Mouse (Mus musculus) liver, embryonic 11.5 days (tissue): ENCODE measurements around the gene Olfr73. TPM values are rescaled to one million over a fixed set of nuclear protein-coding genes. Genes with fewer than 3 reads are reported as not detected.
"Not testable (repeated sequence)": the region's sequence is repeated elsewhere in the genome, so short reads cannot be mapped to it uniquely, and the experiment has no call there.

ENCODE experiments used
- ATAC-seq: fragments of 200-750 bp; cut with Nextera tagmentation; replicated peaks from 2 replicates; pipeline ENCODE4 v1.8.0; 2017; ENCODE audit warnings: moderate number of reproducible peaks, mild to moderate bottlenecking, moderate TSS enrichment, moderate library complexity; ENCODE audit not compliant: low FRiP score
- DNase-seq: peaks from one replicate; pipeline ENCODE4 v3.0.0-alpha.2; 2017; ENCODE audit warnings: low spot score
- H3K27ac ChIP-seq: fragments of 300-500 bp; sonication (generic); 2 replicates; pipeline ENCODE4 v1.5.1; 2014; ENCODE audit warnings: mild to moderate bottlenecking, low read depth, low read length, control low read depth
- H3K27me3 ChIP-seq: fragments of 300-500 bp; sonication (generic); replicated peaks from 2 replicates; pipeline ENCODE4 v1.6.1; 2014; ENCODE audit warnings: low read length, mixed read lengths; ENCODE audit not compliant: control insufficient read depth, insufficient read depth
- H3K36me3 ChIP-seq: fragments of 300-500 bp; sonication (generic); 2 replicates; pipeline ENCODE4 v1.6.1; 2014; ENCODE audit warnings: mild to moderate bottlenecking, low read length, moderate library complexity, mixed read lengths; ENCODE audit not compliant: control insufficient read depth, insufficient read depth
- H3K4me1 ChIP-seq: fragments of 300-500 bp; sonication (generic); replicated peaks from 2 replicates; pipeline ENCODE4 v1.6.1; 2014; ENCODE audit warnings: low read length, mixed read lengths; ENCODE audit not compliant: control insufficient read depth, insufficient read depth
- H3K4me2 ChIP-seq: fragments of 300-500 bp; sonication (generic); 2 replicates; pipeline ENCODE4 v1.6.1; 2014; ENCODE audit warnings: mild to moderate bottlenecking, control low read depth, moderate library complexity
- H3K4me3 ChIP-seq: fragments of 300-500 bp; sonication (generic); 2 replicates; pipeline ENCODE4 v1.5.1; 2014; ENCODE audit warnings: low read depth, low read length, control low read depth
- H3K9ac ChIP-seq: fragments of 300-500 bp; sonication (generic); 2 replicates; pipeline ENCODE4 v1.6.1; 2014; ENCODE audit warnings: low read depth, low read length, control low read depth
- H3K9me3 ChIP-seq: fragments of 300-500 bp; sonication (generic); 2 replicates; pipeline ENCODE4 v1.6.1; 2016; ENCODE audit warnings: low read length, inconsistent platforms, mixed read lengths; ENCODE audit not compliant: control insufficient read depth
- WGBS: fragments of 180-500 bp; shearing (Covaris S2); extraction: QIAGEN DNeasy Blood & Tissue Kit; methylation state at CpG from one replicate; pipeline ENCODE4 v1.1.7; 2014; 5-methylcytosine and 5-hydroxymethylcytosine counted together
- polyA plus RNA-seq: library from polyadenylated mRNA; unstranded; fragments of >200 nt; fragmentation: Nextera tagmentation; extraction: Ambion mirVana; gene quantifications from 2 replicates; pipeline ENCODE4 v1.2.1, GENCODE M21; 2014

Gene Olfr73
- polyA plus RNA-seq: not detected in 2 replicates

DNA sequence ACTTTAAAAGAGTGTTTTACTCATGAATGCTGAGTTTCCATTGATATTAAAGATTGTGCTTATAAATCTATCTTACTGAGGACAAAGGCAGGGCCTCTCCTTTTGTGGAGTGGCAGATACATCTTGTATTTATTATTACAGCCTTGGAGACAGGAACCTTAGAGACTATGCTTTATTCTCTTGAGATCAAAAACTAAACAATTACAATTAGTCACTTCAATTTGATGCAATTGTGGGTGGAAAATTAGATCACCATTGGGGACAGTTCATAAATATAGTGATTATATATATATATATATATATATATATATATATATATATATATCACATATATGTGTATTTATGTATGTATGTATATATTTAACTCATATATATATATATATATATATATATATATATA lies at the start of gene Olfr73:
Olfr73 (minus strand) TSS at position 101 of the 400 bp plus-strand sequence.
- H3K9me3 ChIP-seq: no peaks in the 10 kb centered on the region
- no peaks in the 10 kb centered on the region for H3K36me3 ChIP-seq
- ATAC-seq (no peak), DNase-seq (no peak)
- H3K4me2 ChIP-seq: no peak within 1 kb of the TSS
- no peak within 1 kb of the TSS for H3K9ac ChIP-seq
- no peak within 1 kb of the TSS for H3K4me3 ChIP-seq
- H3K4me1 ChIP-seq: no peaks in the 10 kb centered on the region
- no peak within 1 kb of the TSS for H3K27ac ChIP-seq
- H3K27me3 ChIP-seq: no peaks in the 10 kb centered on the region

DNA sequence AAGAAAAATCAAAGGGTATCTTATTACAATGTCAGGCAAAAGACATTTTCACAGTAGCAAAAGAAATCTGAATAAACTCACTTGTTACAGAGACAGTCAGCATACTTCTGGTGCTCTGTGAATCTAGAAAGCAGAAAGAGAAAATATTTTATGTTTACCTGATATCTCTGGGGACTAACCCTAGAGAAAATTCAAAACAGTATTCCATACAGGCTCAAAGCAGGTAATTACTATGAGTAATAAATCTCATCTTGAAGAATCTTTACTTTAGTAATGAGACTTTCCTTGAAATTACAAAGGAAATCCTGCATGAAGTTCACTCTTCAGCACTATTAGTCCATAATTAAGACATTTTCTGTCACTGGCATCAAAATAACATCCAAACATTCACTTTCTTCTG lies 34.2 kb upstream of the Olfr73 start, which contains the start of gene Olfr1163:
Olfr1163 (minus strand) TSS at position 101 of the 400 bp plus-strand sequence.
- Histone ChIP-seq H3K9me3 (no peaks in the 10 kb centered on the region), H3K4me3 (no peak within 1 kb of the TSS), H3K27ac (no peak within 1 kb of the TSS), H3K36me3 (no peaks in the 10 kb centered on the region), H3K27me3 (no peaks in the 10 kb centered on the region), H3K4me1 (no peaks in the 10 kb centered on the region), H3K4me2 (no peak within 1 kb of the TSS), H3K9ac (no peak within 1 kb of the TSS)
- DNase-seq: no peak
- no peak for ATAC-seq

DNA sequence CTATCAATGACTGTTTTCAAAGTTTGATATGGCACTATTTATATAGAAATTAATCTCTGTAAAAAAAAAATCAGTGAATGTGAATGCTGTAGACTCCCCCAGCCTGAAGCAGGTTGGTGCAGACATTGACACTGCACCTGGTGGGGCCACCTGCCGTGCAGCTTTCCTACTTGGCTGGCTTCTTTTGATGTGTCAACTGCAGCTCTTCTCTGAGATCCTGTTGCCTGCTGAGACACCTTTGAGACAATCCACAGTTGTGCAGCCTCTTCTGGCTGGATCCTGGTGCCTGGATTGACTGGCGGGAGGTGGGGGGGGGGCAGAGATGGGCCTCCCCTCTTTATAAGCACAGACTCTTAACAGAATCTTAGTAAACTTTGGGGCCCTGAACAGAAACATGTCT lies 26.1 kb upstream of the Olfr73 start:
- ATAC-seq: no peak
- 77% methylated on average over 2 of the region's 2 CpGs for WGBS

DNA sequence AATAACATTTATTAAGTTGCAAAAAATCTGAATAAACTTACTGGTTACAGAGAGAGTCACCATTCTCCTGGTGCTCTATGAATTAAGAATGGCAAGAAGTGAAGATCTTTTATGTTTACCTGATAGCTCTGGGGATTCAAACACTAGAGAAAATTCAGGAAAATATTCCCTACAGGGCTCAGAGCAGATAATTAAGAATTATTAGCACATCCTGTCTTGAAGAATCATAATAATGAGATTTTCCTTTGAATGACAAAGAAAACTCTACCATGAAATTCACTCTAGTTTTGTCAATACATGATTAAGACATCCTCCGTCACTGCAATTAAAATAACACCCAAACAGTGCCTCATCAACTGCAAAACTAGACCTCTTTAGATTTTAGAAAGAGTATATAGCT lies 13.5 kb upstream of the Olfr73 start, which contains the start of gene Olfr1162:
Olfr1162 (minus strand) TSS at position 101 of the 400 bp plus-strand sequence.
- Histone ChIP-seq H3K4me1 (no peaks in the 10 kb centered on the region), H3K4me2 (no peak within 1 kb of the TSS), H3K27me3 (no peaks in the 10 kb centered on the region), H3K9ac (no peak within 1 kb of the TSS), H3K4me3 (no peak within 1 kb of the TSS), H3K36me3 (no peaks in the 10 kb centered on the region), H3K27ac (no peak within 1 kb of the TSS), H3K9me3 (no peaks in the 10 kb centered on the region)
- DNase-seq: no peak
- ATAC-seq: no peak
- 70% methylated on average over 1 of the region's 1 CpGs for WGBS

More for the DNA sequence above, 26.1 kb upstream of the Olfr73 start:
- no peak overlapping the region for H3K4me3 ChIP-seq
- H3K4me1 ChIP-seq: no peaks in the 10 kb centered on the region
- no peak overlapping the region for H3K27ac ChIP-seq
- H3K36me3 ChIP-seq: no peaks in the 10 kb centered on the region
- no peak for DNase-seq
- H3K9me3 ChIP-seq: no peaks in the 10 kb centered on the region
- H3K27me3 ChIP-seq: no peaks in the 10 kb centered on the region
- no peak overlapping the region for H3K9ac ChIP-seq
- no peak overlapping the region for H3K4me2 ChIP-seq

DNA sequence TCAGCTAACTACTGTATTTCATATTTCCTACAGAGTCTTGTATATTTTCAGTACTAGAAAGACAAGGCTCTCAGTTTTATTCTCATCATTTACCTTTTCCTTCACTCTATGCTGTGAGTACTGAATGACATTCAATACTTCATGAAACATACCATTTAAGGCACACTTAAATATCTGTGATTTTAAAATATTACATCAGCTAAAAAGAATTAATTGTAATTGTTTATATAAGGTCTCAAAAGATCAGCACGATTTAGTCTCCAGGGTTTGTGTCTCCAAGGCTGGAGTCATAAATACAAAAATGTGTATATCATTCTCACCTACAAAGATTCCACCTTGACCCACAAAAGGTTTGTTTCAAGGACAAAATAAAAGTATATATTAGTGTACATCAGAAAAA lies 15.0 kb downstream of the Olfr73 start, which contains the start of gene Olfr1161:
Olfr1161 (plus strand) TSS at position 301 of the 400 bp plus-strand sequence.
- not testable (repeated sequence) for H3K27me3 ChIP-seq

DNA sequence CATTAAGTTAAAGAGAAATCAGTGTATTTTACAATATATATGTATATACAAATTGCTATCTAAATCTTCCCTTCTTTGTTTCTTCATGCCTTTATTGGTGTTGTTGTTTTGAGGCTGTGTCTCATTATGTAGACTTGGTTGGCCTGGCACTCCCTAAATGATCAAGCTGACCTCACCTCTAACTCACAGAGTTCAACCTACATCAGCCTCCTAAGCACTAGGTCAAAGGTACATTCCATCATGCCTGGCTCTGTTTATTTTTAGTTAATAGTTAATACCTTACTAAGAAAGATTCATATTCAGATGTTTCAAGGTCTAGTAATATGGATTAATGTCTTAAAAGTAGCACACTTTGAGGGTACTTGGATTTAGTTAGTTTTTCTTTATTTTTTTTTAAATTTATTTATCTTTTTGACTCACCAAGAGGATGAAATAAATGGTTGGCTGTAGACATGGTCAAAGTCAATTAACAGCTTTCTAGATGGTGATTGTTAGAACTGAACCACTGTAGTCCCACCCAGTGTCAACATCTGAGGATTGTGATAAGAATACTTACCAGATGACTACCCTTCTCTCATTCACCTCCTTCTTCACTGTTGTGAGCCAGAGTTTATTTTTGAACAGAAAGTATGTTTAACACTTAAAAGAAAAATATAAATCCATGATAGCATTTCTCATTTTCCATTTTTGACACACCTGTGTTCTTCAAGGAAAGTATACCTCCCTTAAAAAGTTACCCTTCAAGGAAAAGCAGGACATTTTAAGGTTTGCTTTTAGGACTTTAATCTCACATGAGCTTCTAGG lies 29.8 kb downstream of the Olfr73 start, which contains the start of gene Olfr1160:
Olfr1160 (minus strand) TSS at position 754 of the 804 bp plus-strand sequence.
- Histone ChIP-seq H3K4me2 (no peak within 1 kb of the TSS), H3K36me3 (no peaks in the 10 kb centered on the region), H3K27me3 (no peaks in the 10 kb centered on the region), H3K27ac (no peak within 1 kb of the TSS), H3K4me1 (no peaks in the 10 kb centered on the region), H3K4me3 (no peak within 1 kb of the TSS), H3K9me3 (no peaks in the 10 kb centered on the region), H3K9ac (no peak within 1 kb of the TSS)
- DNase-seq: no peak
- ATAC-seq: no peak; the same call in 1 of the 2 replicates

More for the DNA sequence above, 15.0 kb downstream of the Olfr73 start, which contains the start of gene Olfr1161:
- H3K4me2 ChIP-seq, H3K4me3 ChIP-seq, ATAC-seq, DNase-seq, H3K4me1 ChIP-seq, H3K27ac ChIP-seq, H3K9me3 ChIP-seq, H3K36me3 ChIP-seq, H3K9ac ChIP-seq: not testable (repeated sequence)
- 83% methylated on average over 1 of the region's 1 CpGs for WGBS

DNA sequence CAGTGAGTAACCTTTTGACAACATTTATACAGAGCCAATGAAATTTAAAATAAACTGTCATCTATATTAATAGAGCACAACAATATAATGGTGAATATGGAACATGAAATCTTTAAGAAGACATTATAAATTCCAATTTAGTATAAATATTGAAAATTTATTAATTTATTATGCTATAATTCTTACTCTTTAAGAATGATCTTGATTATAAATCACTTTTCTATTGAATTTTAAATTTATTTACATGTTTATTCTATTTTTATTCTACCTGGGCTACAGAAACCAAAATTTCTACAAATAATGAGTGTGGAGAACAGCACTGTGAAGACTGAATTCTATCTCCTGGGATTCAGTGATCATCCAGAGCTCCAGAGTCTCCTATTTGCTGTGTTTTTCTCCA lies 47.7 kb downstream of the Olfr73 start, which contains the start of gene Olfr1158:
Olfr1158 (plus strand) TSS at position 301 of the 400 bp plus-strand sequence.
- ATAC-seq (no peak), DNase-seq (no peak)
- no peaks in the 10 kb centered on the region for H3K27me3 ChIP-seq
- H3K4me2 ChIP-seq: no peak within 1 kb of the TSS
- H3K9me3 ChIP-seq: no peaks in the 10 kb centered on the region
- no peak within 1 kb of the TSS for H3K9ac ChIP-seq
- no peaks in the 10 kb centered on the region for H3K36me3 ChIP-seq
- H3K27ac ChIP-seq: no peak within 1 kb of the TSS
- no peak within 1 kb of the TSS for H3K4me3 ChIP-seq
- H3K4me1 ChIP-seq: no peaks in the 10 kb centered on the region
